Mouse (Mus musculus): Measurements from ENCODE around the gene Siglech. TPM values are rescaled to one million over a fixed set of nuclear protein-coding genes. Genes with fewer than 3 reads are reported as not detected.

The Siglech gene
- 3.3 and 5.1 TPM in 2 replicates for polyA plus RNA-seq (2015; fragmentation: Nextera tagmentation; extraction: Ambion mirVana)

DNA sequence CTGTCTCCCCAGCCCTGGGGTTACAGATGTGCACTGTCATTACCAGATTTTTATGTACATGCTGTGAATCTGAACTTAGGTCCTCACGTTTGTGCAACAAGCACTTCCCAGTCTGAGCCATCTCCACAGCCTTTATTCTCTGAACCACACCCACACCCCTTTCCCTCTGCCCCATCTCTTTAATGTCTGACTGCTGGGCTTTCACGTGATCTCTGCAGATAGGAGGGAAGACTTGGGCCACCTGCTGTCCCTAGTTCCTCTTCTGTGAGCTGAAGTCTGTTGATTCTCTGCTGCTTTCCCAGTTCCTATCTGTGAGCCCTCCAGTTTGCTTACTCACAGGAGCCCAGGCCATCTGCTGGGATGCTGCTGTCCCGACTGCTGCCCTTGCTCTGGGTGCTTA is at the start of gene Siglech:
Gene Siglech, plus strand, starts transcription at position 253 of the 400 bp plus-strand sequence.

DNA sequence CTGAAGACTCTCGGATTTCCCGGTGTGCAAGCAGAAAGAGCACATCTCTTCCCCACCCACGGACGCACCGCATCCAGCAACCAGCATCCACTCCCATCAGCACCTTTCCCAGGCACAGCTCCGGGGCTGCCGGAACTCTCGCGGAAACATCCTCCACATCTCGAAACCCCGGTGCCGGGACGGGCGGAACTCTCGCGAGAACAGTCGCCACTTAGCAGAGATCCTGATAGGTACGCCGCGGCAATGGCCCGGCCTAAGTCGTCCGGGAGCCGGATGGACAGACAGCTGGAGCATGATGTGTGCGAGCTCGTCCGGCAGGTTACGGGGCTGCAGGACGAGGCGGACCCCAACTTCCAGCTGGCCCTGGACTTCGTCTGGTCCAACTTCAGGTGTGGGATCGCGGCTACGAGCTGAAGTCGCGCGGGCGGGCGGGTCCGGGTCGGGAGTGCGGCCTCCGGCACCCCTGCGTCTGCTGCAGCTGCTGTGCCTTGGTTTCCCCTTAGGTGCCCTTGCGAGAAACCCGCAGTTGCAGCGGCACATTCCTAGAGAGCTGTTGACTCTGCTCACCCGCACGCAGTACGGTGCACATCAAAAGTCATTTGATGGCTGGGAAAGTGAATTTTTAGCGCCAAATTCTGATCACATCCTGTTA is 26.1 kb downstream of the Siglech start, which contains the start of gene Tubgcp5:
Gene Tubgcp5, plus strand, starts transcription at position 203 of the 652 bp plus-strand sequence.

Other genes starting within 250 kb of the Siglech start
- 21.3 and 22.7 TPM in 2 replicates for gene Tubgcp5, start 26.0 kb downstream of the Siglech start, polyA plus RNA-seq (2015; fragmentation: Nextera tagmentation; extraction: Ambion mirVana)
- 49.8 and 52.0 TPM in 2 replicates for gene Cyfip1, start 73.6 kb downstream of the Siglech start, polyA plus RNA-seq (2015; fragmentation: Nextera tagmentation; extraction: Ambion mirVana)
- gene Nipa2, start 194.3 kb downstream of the Siglech start, polyA plus RNA-seq (2015; fragmentation: Nextera tagmentation; extraction: Ambion mirVana), result 35.0 and 38.2 TPM in 2 replicates